Mouse (Mus musculus) forebrain, postnatal 0 days (tissue): ENCODE results near the gene Pip4k2c. TPM values are rescaled to one million over a fixed set of nuclear protein-coding genes. Genes with fewer than 3 reads are reported as not detected.

Source experiments
- ATAC-seq: fragments of 200-750 bp; cut with Nextera tagmentation; 2 replicates; pipeline ENCODE4 v1.8.0; 2017; ENCODE audit warnings: mild to moderate bottlenecking, moderate library complexity
- DNase-seq: peaks from one replicate; pipeline ENCODE4 v3.0.0-alpha.2; 2015
- H3K27ac ChIP-seq: fragments of 300-500 bp; sonication (generic); 2 replicates; pipeline ENCODE4 v1.5.1; 2014; ENCODE audit warnings: low read depth, mild to moderate bottlenecking, antibody characterized with exemption, low read length, moderate library complexity, mixed read lengths
- H3K27me3 ChIP-seq: fragments of 300-500 bp; sonication (generic); 2 replicates; pipeline ENCODE4 v1.6.1; 2014; ENCODE audit warnings: mild to moderate bottlenecking, low read length, mixed read lengths; ENCODE audit not compliant: insufficient read depth
- H3K36me3 ChIP-seq: fragments of 300-500 bp; sonication (generic); 2 replicates; pipeline ENCODE4 v1.6.1; 2014; ENCODE audit warnings: mild to moderate bottlenecking, moderate library complexity; ENCODE audit not compliant: insufficient read depth
- H3K4me1 ChIP-seq: fragments of 300-500 bp; sonication (generic); 2 replicates; pipeline ENCODE4 v1.6.1; 2014; ENCODE audit warnings: antibody characterized with exemption; ENCODE audit not compliant: insufficient read depth
- H3K4me2 ChIP-seq: fragments of 300-500 bp; sonication (generic); 2 replicates; pipeline ENCODE4 v1.6.1; 2014; ENCODE audit warnings: low read depth, mild to moderate bottlenecking, moderate library complexity
- H3K4me3 ChIP-seq: fragments of 300-500 bp; sonication (generic); 2 replicates; pipeline ENCODE4 v1.5.1; 2014; ENCODE audit warnings: low read depth, low read length, mixed read lengths
- H3K9ac ChIP-seq: fragments of 300-500 bp; sonication (generic); 2 replicates; pipeline ENCODE4 v1.6.1; 2014; ENCODE audit warnings: mild to moderate bottlenecking
- H3K9me3 ChIP-seq: fragments of 300-500 bp; sonication (generic); 2 replicates; pipeline ENCODE4 v1.6.1; 2016; ENCODE audit warnings: low read length
- CTCF ChIP-seq: sonication (generic); IDR thresholded peaks from 2 replicates; pipeline ENCODE4 v1.5.1; 2016; ENCODE audit warnings: antibody characterized with exemption, control low read depth, low read depth
- WGBS: fragments of 180-500 bp; shearing (Covaris S2); extraction: QIAGEN DNeasy Blood & Tissue Kit; methylation state at CpG from one replicate; pipeline ENCODE4 v1.1.7; 2014; 5-methylcytosine and 5-hydroxymethylcytosine counted together
- polyA plus RNA-seq: library from polyadenylated mRNA; unstranded; fragments of >200 nt; fragmentation: Nextera tagmentation; extraction: Ambion mirVana; gene quantifications from 2 replicates; pipeline ENCODE4 v1.2.1, GENCODE M21; 2015
- total RNA-seq: library from RNA; depleted of rRNA; stranded (reverse); fragments of >200 nt; gene quantifications from 2 replicates; pipeline ENCODE4 v1.2.3, GENCODE M21; 2014

Gene Pip4k2c
- total and polyA plus RNA-seq, 2 experiments from 2014 or later: 20.1 to 23.3 TPM

DNA sequence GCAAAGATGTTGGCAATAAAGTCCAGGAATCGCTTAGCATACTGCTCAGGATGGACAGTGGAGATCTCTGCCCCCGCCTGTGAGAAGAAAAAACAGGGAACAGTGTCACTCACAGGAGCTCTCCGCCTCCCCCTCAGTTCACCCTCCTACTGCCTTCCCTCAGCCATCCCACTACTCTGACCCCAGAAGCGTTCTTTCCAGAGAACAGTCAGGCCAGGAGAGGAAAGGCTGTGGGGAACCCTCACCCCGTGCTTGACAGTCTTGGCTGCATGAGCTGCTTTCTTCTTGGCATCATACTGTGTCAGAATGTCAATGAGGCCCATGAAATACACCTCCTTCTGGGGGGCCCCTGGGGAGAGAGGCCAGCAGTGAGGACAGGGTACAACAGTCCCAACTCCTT is 12.3 kb downstream of the Pip4k2c start:
- no peak for TF ChIP-seq CTCF
- Histone ChIP-seq H3K4me2 (no peak overlapping the region), H3K4me3 (no peak overlapping the region), H3K4me1 (no peaks in the 10 kb centered on the region; the same call in 1 of the 2 replicates), H3K27me3 (no peaks in the 10 kb centered on the region), H3K27ac (no peak overlapping the region), H3K9ac (no peak overlapping the region), H3K9me3 (no peaks in the 10 kb centered on the region), H3K36me3 (peaks cover 46% of the 10 kb centered on the region)
- ATAC-seq (no peak; the same call in 1 of the 2 replicates), DNase-seq (no peak)
- WGBS: 73% methylated on average over 5 of the region's 5 CpGs

DNA sequence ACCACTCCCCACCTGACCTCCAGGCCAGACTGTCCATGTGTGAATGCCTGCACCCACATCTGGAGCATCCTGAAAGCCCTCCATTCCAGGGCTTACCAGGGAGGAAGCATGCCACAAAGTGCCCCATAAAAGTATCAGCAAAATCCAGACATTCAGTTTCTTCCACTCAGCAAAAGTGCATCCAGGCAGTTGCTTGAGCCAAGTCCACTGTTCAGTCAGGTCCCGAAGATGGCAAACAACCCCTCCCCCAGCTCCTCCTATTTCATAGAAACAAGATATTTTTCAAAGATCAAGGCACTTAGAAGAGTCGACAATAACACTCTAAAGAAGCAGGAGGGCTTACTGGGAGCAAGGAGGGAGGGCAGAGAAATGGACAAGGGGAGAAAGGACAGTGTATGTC is 12.9 kb downstream of the Pip4k2c start:
- TF ChIP-seq CTCF: no peak
- 68% methylated on average over 2 of the region's 2 CpGs for WGBS
- H3K4me1 ChIP-seq: no peaks in the 10 kb centered on the region; the same call in 1 of the 2 replicates
- no peak overlapping the region for H3K27ac ChIP-seq
- H3K4me3 ChIP-seq: no peak overlapping the region
- ATAC-seq: no peak
- no peaks in the 10 kb centered on the region for H3K27me3 ChIP-seq
- no peak overlapping the region for H3K9ac ChIP-seq
- peaks cover 41% of the 10 kb centered on the region for H3K36me3 ChIP-seq
- H3K9me3 ChIP-seq: no peaks in the 10 kb centered on the region
- DNase-seq: no peak
- H3K4me2 ChIP-seq: no peak overlapping the region

DNA sequence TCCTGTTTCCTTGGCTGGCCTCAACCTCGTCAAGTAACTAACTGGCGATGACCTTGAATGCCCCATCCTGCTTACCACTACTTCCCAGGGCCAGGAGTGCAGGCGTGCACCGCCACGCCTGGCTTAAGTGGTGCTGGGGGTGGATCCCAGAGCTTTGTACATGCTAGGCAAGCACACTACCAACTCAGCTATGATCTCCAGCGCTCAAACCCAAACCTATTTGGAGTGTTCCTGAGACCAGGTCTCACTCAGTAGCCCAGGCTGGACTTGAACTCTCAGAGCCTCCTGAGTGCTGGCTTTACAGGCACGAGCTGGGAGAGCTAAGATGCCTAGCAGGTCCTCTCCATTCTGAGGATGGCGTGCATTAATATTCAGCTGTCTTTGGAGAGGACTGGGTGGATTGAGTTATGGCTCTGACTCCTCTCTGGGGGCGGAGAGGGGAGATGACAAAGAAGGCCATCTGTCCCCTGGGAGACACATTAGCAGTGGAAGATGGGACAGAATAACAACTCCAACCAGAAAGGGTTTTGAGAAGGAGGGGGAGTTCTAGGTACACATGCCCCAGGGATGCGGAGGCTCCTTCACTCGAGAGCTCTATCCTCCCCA is 13.8 kb downstream of the Pip4k2c start:
- H3K9me3 ChIP-seq: no peaks in the 10 kb centered on the region
- H3K36me3 ChIP-seq: peaks cover 47% of the 10 kb centered on the region
- ATAC-seq: no peak
- H3K27me3 ChIP-seq: no peaks in the 10 kb centered on the region
- no peak for TF ChIP-seq CTCF
- WGBS: 83% methylated on average over 11 of the region's 11 CpGs
- H3K4me1 ChIP-seq: no peaks in the 10 kb centered on the region; the same call in 1 of the 2 replicates
- H3K27ac ChIP-seq: no peak overlapping the region
- H3K4me3 ChIP-seq: no peak overlapping the region
- no peak overlapping the region for H3K9ac ChIP-seq
- no peak for DNase-seq
- H3K4me2 ChIP-seq: no peak overlapping the region

GRCm38 (mm10) chr10:127197104-127197503 is 14.3 kb downstream of the Pip4k2c start:
- no peak overlapping the region for H3K27ac ChIP-seq
- H3K4me3 ChIP-seq: no peak overlapping the region
- DNase-seq (no peak), ATAC-seq (no peak)
- peaks cover 48% of the 10 kb centered on the region for H3K36me3 ChIP-seq
- H3K4me2 ChIP-seq: no peak overlapping the region
- no peaks in the 10 kb centered on the region for H3K27me3 ChIP-seq
- no peak overlapping the region for H3K9ac ChIP-seq
- no peaks in the 10 kb centered on the region; the same call in 1 of the 2 replicates for H3K4me1 ChIP-seq
- H3K9me3 ChIP-seq: no peaks in the 10 kb centered on the region
- no peak for TF ChIP-seq CTCF
- WGBS: 93% methylated on average over 8 of the region's 8 CpGs

DNA sequence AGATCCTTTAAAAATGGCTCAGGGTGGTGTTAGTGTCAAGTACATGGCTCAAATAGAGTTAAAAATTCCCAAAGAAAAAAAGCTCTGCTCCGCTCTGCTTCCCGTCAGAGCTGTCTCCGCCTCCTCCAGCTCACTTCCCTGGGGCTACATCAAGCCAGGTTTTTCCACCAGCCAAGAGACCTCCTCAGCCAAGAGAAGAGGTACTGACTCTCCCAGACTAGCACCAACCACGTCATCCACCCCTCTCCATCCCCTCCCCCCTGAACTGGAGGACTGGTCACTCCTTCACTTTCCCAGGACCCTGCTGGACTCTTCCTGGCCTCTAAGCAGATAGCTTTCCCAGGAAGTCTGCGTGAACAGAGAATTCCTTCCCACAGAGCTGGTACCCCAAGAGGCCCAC is 15.0 kb downstream of the Pip4k2c start:
- Histone ChIP-seq H3K36me3 (peaks cover 51% of the 10 kb centered on the region), H3K4me3 (peak overlapping the region; percentile 88), H3K4me2 (peak overlapping the region; percentile 94), H3K27me3 (no peaks in the 10 kb centered on the region), H3K4me1 (no peaks in the 10 kb centered on the region; the same call in 1 of the 2 replicates), H3K9me3 (no peaks in the 10 kb centered on the region), H3K27ac (peak overlapping the region; percentile 87), H3K9ac (peak overlapping the region; percentile 97; the same call in 1 of the 2 replicates)
- ATAC-seq: peak; percentile 67
- 3% methylated on average over 5 of the region's 5 CpGs for WGBS
- no peak for TF ChIP-seq CTCF
- DNase-seq: peak; percentile 64

GRCm38 (mm10) chr10:127195328-127196129 is 15.9 kb downstream of the Pip4k2c start, which contains the start of gene Dtx3:
Gene Dtx3 (minus strand): TSS chr10:127195728.
- no peaks in the 10 kb centered on the region; the same call in 1 of the 2 replicates for H3K4me1 ChIP-seq
- peak within 1 kb of the TSS; percentile 88 for H3K4me3 ChIP-seq
- H3K9ac ChIP-seq: peak within 1 kb of the TSS; percentile 97
- 2% methylated on average over 38 of the region's 47 CpGs for WGBS
- H3K27ac ChIP-seq: peak within 1 kb of the TSS; percentile 87
- peaks cover 55% of the 10 kb centered on the region for H3K36me3 ChIP-seq
- peak within 1 kb of the TSS; percentile 94 for H3K4me2 ChIP-seq
- no peaks in the 10 kb centered on the region for H3K9me3 ChIP-seq
- H3K27me3 ChIP-seq: no peaks in the 10 kb centered on the region
- no peak for TF ChIP-seq CTCF
- peak; percentile 79 for ATAC-seq
- DNase-seq: peak; percentile 68
